Mouse (Mus musculus) lung, postnatal 0 days (tissue): ENCODE measurements around the gene Kif13a.

Experiments used
- CTCF ChIP-seq: IDR thresholded peaks from 2 replicates; pipeline ENCODE4 v1.5.1; 2016; ENCODE audit warnings: antibody characterized with exemption, mild to moderate bottlenecking
- EP300 ChIP-seq: IDR thresholded peaks from 2 replicates; pipeline ENCODE4 v1.6.1; 2016; ENCODE audit warnings: antibody characterized with exemption, mild to moderate bottlenecking, control low read depth

- TF ChIP-seq CTCF (no peak), EP300 (peak; percentile 90)
These were observed 54.3 kb downstream of the Kif13a start for GRCm38 (mm10) chr13:46875377-46875776.
